Comparison of ENCODE assay signal across 19 mouse cellular contexts in genomic region chr13:28790381-28790780, GRCm38 (mm10).
DNase-seq lines count a peak whose midpoint lies in the region; ATAC-seq lines count a peak whose summit lies in the region.
"Had no signal": no experiment of that assay in that cellular context is flagged by ENCODE, and none has a peak within 500 bp of the region (broad histone marks: within the 10 kb centered on the region; RNA-seq: fewer than 3 reads in every experiment).

No protein-coding gene starts in this region.

- peak overlapping the region; percentile 35; the same call in 1 of the 2 replicates for H3K27ac ChIP-seq in heart, embryonic 16.5 days (ENCODE audit: low read length)
- H3K27ac ChIP-seq in embryonic facial prominence, embryonic 10.5 days (replicated peaks): peak overlapping the region; percentile 57; the same call in 1 of the 2 replicates
- no peak overlapping the region for H3K27ac ChIP-seq in liver, embryonic 12.5 days
- H3K27ac ChIP-seq: embryonic facial prominence, embryonic 13.5 days; heart, embryonic 15.5 days; hindbrain, embryonic 12.5 days; limb, embryonic 15.5 days had no signal

- intact Hi-C loops in heart, postnatal 36 days (cut with DNase I): no loop called here

- DNase-seq in heart, postnatal 36 days: no peak
- no peak for DNase-seq in embryonic facial prominence, embryonic 10.5 days (ENCODE audit: low spot score)
- peak; percentile 36 to 46 for DNase-seq in thymus, postnatal 36 days
- DNase-seq in urinary bladder, postnatal 36 days (ENCODE audit: low spot score in 2 of 2): no peak
- DNase-seq: cerebellum, adult 9-10 months; gastrocnemius, postnatal 25 days; kidney, adult 8-10 months; kidney, postnatal 14 days had no signal

- peaks cover 7% of the 10 kb centered on the region; the same call in 1 of the 2 replicates for H3K4me1 ChIP-seq in heart, embryonic 16.5 days (ENCODE audit: control insufficient read depth, insufficient read depth, low read length)
- H3K4me1 ChIP-seq in embryonic facial prominence, embryonic 10.5 days: peaks cover 64% of the 10 kb centered on the region
- H3K4me1 ChIP-seq in liver, embryonic 12.5 days: no peaks in the 10 kb centered on the region

- ATAC-seq in heart, embryonic 16.5 days (replicated peaks; ENCODE audit: extremely low read depth, insufficient read depth, low FRiP score): no peak
- ATAC-seq in granulocyte monocyte progenitor cell, adult 5-6 weeks (replicated peaks; ENCODE audit: poor library complexity, severe bottlenecking): peak; percentile 46
- no peak for ATAC-seq in liver, embryonic 12.5 days
- ATAC-seq: inflammation-experienced regulatory T-cells, adult 6 months; lung, postnatal 0 days; midbrain, embryonic 16.5 days had no signal

- H3K4me2 ChIP-seq in heart, embryonic 16.5 days (ENCODE audit: low read depth, low read length): no peak overlapping the region
- no peak overlapping the region for H3K4me2 ChIP-seq in liver, embryonic 12.5 days
- H3K4me2 ChIP-seq: embryonic facial prominence, embryonic 13.5 days; heart, embryonic 15.5 days; hindbrain, embryonic 12.5 days; limb, embryonic 15.5 days had no signal

- no peak overlapping the region for H3K4me3 ChIP-seq in heart, embryonic 16.5 days (ENCODE audit: low read length)
- H3K4me3 ChIP-seq in embryonic facial prominence, embryonic 10.5 days: no peak overlapping the region
- H3K4me3 ChIP-seq in liver, embryonic 12.5 days: no peak overlapping the region
- H3K4me3 ChIP-seq: embryonic facial prominence, embryonic 13.5 days; heart, embryonic 15.5 days; hindbrain, embryonic 12.5 days; limb, embryonic 15.5 days had no signal

- H3K9me3 ChIP-seq in heart, embryonic 16.5 days (replicated peaks; ENCODE audit: control insufficient read depth, low read length): no peaks in the 10 kb centered on the region
- H3K9me3 ChIP-seq in embryonic facial prominence, embryonic 10.5 days: no peaks in the 10 kb centered on the region
- no peaks in the 10 kb centered on the region for H3K9me3 ChIP-seq in liver, embryonic 12.5 days (replicated peaks)
- H3K9me3 ChIP-seq: embryonic facial prominence, embryonic 13.5 days; heart, embryonic 15.5 days; hindbrain, embryonic 12.5 days; limb, embryonic 15.5 days had no signal

- H3K36me3 ChIP-seq in heart, embryonic 16.5 days (ENCODE audit: control insufficient read depth, insufficient read depth): no peaks in the 10 kb centered on the region
- H3K36me3 ChIP-seq in embryonic facial prominence, embryonic 10.5 days (replicated peaks): no peaks in the 10 kb centered on the region
- H3K36me3 ChIP-seq in liver, embryonic 12.5 days: no peaks in the 10 kb centered on the region
- H3K36me3 ChIP-seq: embryonic facial prominence, embryonic 13.5 days; heart, embryonic 15.5 days; hindbrain, embryonic 12.5 days; limb, embryonic 15.5 days had no signal

- WGBS in heart, embryonic 16.5 days: 77% methylated on average over 4 of the region's 4 CpGs
- WGBS in embryonic facial prominence, embryonic 10.5 days: 52% methylated on average over 4 of the region's 4 CpGs
- WGBS in liver, embryonic 12.5 days (ENCODE audit: insufficient replicate concordance): 64% methylated on average over 4 of the region's 4 CpGs

- H3K9ac ChIP-seq in heart, embryonic 16.5 days (ENCODE audit: low read length): no peak overlapping the region
- no peak overlapping the region for H3K9ac ChIP-seq in liver, embryonic 12.5 days
- H3K9ac ChIP-seq: embryonic facial prominence, embryonic 13.5 days; heart, embryonic 15.5 days; hindbrain, embryonic 12.5 days; limb, embryonic 15.5 days had no signal

- H3K27me3 ChIP-seq in heart, embryonic 16.5 days (ENCODE audit: control insufficient read depth, insufficient read depth, low read length): no peaks in the 10 kb centered on the region
- no peaks in the 10 kb centered on the region for H3K27me3 ChIP-seq in embryonic facial prominence, embryonic 10.5 days (replicated peaks; ENCODE audit: low read depth, poor library complexity, severe bottlenecking)
- no peaks in the 10 kb centered on the region for H3K27me3 ChIP-seq in liver, embryonic 12.5 days (replicated peaks)
- H3K27me3 ChIP-seq: CH12.LX; embryonic facial prominence, embryonic 13.5 days; heart, embryonic 15.5 days; hindbrain, embryonic 12.5 days; limb, embryonic 15.5 days had no signal

Comparison
In these comparisons a context has a peak if more than half of its experiments do, and no peak if none do; other contexts are left out.
1. DNase-seq: peak in thymus, postnatal 36 days (2 of 2); none in heart, postnatal 36 days (0 of 2), embryonic facial prominence, embryonic 10.5 days (single experiment) and urinary bladder, postnatal 36 days (0 of 2).